Mouse (Mus musculus) NIH3T3 (cell line): ENCODE results near the gene Gm8871.
"Not testable (repeated sequence)": the region's sequence is repeated elsewhere in the genome, so short reads cannot be mapped to it uniquely, and the experiment has no call there.

Experiments
- DNase-seq: peaks from one replicate; pipeline ENCODE4 v3.0.0-alpha.2; 2012; ENCODE audit warnings: low read depth

The Gm8871 gene

GRCm38 (mm10) chr5:10947505-10947904 is at the start of gene Gm8871, which contains the start of gene Gm8857:
TSS of gene Gm8871 (plus strand) at chr5:10947805.
TSS of gene Gm8857 (plus strand) at chr5:10947807.
- not testable (repeated sequence) for DNase-seq

DNA sequence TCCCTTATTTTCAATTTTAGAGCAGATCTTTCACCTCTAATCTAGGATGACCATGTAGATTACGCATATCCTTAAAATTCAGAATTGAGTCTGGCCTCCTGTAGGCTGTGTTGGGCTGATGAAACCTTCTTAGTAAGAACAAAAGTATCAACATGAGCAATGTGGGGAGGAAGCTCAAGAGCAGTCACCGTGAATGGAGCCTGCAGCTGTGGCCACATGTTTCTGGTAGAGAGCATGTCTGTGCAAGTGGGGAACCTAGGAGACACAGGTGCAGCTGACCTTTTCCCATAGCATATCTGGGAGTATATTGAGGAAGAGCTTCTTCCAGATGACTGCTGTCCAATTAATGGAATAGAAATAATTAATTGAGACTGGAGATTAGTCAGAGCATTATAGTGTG is 5.9 kb downstream of the Gm8871 start:
- not testable (repeated sequence) for DNase-seq

- not testable (repeated sequence) for DNase-seq
These were observed 10.5 kb downstream of the Gm8871 start for GRCm38 (mm10) chr5:10958057-10958456.
